Comparison of ENCODE assay signal across 8 mouse cellular contexts in genomic region chr11:118239281-118240198, GRCm38 (mm10). TPM values are rescaled to one million over a fixed set of nuclear protein-coding genes. Genes with fewer than 3 reads are reported as not detected.
DNase-seq lines count a peak whose midpoint lies in the region; ATAC-seq and TF ChIP-seq lines count a peak whose summit lies in the region.

No protein-coding gene starts in this region.

- peak; percentile 34; the same call in 1 of the 2 replicates for ATAC-seq in lung, embryonic 16.5 days (ENCODE audit: low read depth)

- no peak for TF ChIP-seq CTCF in heart, adult 2 months (IDR thresholded peaks at IDR 0.05)

- WGBS in heart, adult 2 months: 44% methylated on average over 14 of the region's 14 CpGs
- 44% methylated on average over 14 of the region's 14 CpGs for WGBS in lung, embryonic 16.5 days

- H3K9me3 ChIP-seq in lung, embryonic 16.5 days (ENCODE audit: control insufficient read depth, low read length): no peaks in the 10 kb centered on the region

- H3K27ac ChIP-seq in heart, adult 2 months: peak overlapping the region; percentile 27
- H3K27ac ChIP-seq in lung, embryonic 16.5 days (ENCODE audit: low read length): peak overlapping the region; percentile 32

- peaks cover 56% of the 10 kb centered on the region for H3K4me1 ChIP-seq in heart, adult 2 months (ENCODE audit: control insufficient read depth, insufficient read depth, low read length)
- peaks cover 31% of the 10 kb centered on the region for H3K4me1 ChIP-seq in lung, embryonic 16.5 days (replicated peaks; ENCODE audit: control insufficient read depth, insufficient read depth, low read length)

- peaks cover 19% of the 10 kb centered on the region for H3K36me3 ChIP-seq in heart, adult 2 months (ENCODE audit: control insufficient read depth, insufficient read depth, low read length)
- H3K36me3 ChIP-seq in lung, embryonic 16.5 days (ENCODE audit: control insufficient read depth, insufficient read depth, low read length): no peaks in the 10 kb centered on the region

- no peak overlapping the region for H3K4me3 ChIP-seq in heart, adult 2 months
- no peak overlapping the region for H3K4me3 ChIP-seq in lung, embryonic 16.5 days (ENCODE audit: low read length)

- peak overlapping the region; percentile 25 for H3K9ac ChIP-seq in heart, adult 2 months (ENCODE audit: low read depth, low read length)
- H3K9ac ChIP-seq in lung, embryonic 16.5 days (ENCODE audit: low read length): peak overlapping the region; percentile 19; the same call in 1 of the 2 replicates

- H3K27me3 ChIP-seq in heart, adult 2 months (ENCODE audit: control insufficient read depth, insufficient read depth, low read length): no peaks in the 10 kb centered on the region
- no peaks in the 10 kb centered on the region for H3K27me3 ChIP-seq in lung, embryonic 16.5 days (ENCODE audit: control insufficient read depth, insufficient read depth, low read depth, low read length)

- peaks cover 12% of the 10 kb centered on the region for H3K79me2 ChIP-seq in heart, adult 2 months (replicated peaks; ENCODE audit: control insufficient read depth, insufficient read depth, low read length)

- no peak for DNase-seq in heart, adult 2 months
- no peak for DNase-seq in heart, adult 18-20 months
- DNase-seq in lung, adult 18-20 months: no peak
- peak; percentile 92 for DNase-seq in forelimb bud, embryonic 11.5 days (ENCODE audit: low read depth, low spot score)
- peak; percentile 49 for DNase-seq in naive thymus-derived CD4-positive, alpha-beta T cell, adult 2 months (ENCODE audit: low read depth)
- no peak for DNase-seq in layer of hippocampus, postnatal 25 days (ENCODE audit: extremely low spot score in 1 of 2, low spot score in 1 of 2)
- no peak for DNase-seq in gastrocnemius, postnatal 25 days

- intact Hi-C loops in heart, adult 2 months (cut with DNase I): no loop called here

- TF ChIP-seq POLR2A in heart, adult 2 months (IDR thresholded peaks at IDR 0.05; ENCODE audit: insufficient read depth, low read depth, low read length): no peak

- no peak overlapping the region for H3K4me2 ChIP-seq in lung, embryonic 16.5 days (ENCODE audit: low read depth, low read length)

- TF ChIP-seq EP300 in heart, adult 2 months (IDR thresholded peaks at IDR 0.05; ENCODE audit: insufficient read depth, low read depth, low read length): no peak

RNA-seq across cellular contexts. Expression of gene Cyth1, which starts 8.9 kb away (rescaled TPM):
- 10 to 100 TPM; 54.1 to 56.0 TPM for total RNA-seq in heart, adult 2 months (2021)
- polyA plus RNA-seq in heart, adult 2 months (2012; rRNA removed): 30.7 and 39.6 TPM in 2 replicates
- 10 to 100 TPM; 54.1 to 63.2 TPM for total RNA-seq in heart, adult 18-20 months (2021)
- polyA plus RNA-seq in lung, embryonic 16.5 days (2015; fragmentation: Nextera tagmentation; extraction: Ambion mirVana): 14.1 and 14.4 TPM in 2 replicates
- 10 to 100 TPM; 96.3 to 99.2 TPM for total RNA-seq in layer of hippocampus, postnatal 25 days (2021)
- 10 to 100 TPM; 30.0 to 32.3 TPM for total RNA-seq in gastrocnemius, postnatal 25 days (2021)

RNA-seq across cellular contexts. Expression of gene Usp36, which starts 50.5 kb away (rescaled TPM):
- 10 to 100 TPM; 13.1 to 15.5 TPM for total RNA-seq in heart, adult 2 months (2021)
- 10.3 and 14.6 TPM in 2 replicates for polyA plus RNA-seq in heart, adult 2 months (2012; rRNA removed)
- total RNA-seq in heart, adult 18-20 months (2021): 10 to 100 TPM; 12.3 to 12.4 TPM
- 17.9 and 18.2 TPM in 2 replicates for polyA plus RNA-seq in lung, embryonic 16.5 days (2015; fragmentation: Nextera tagmentation; extraction: Ambion mirVana)
- total RNA-seq in layer of hippocampus, postnatal 25 days (2021): 10 to 100 TPM; 20.3 to 26.7 TPM
- 10 to 100 TPM; 11.9 to 12.8 TPM for total RNA-seq in gastrocnemius, postnatal 25 days (2021)

Comparison
In these comparisons a context has a peak if more than half of its experiments do, and no peak if none do; other contexts are left out.
1. DNase-seq: peak in forelimb bud, embryonic 11.5 days (single experiment) and naive thymus-derived CD4-positive, alpha-beta T cell, adult 2 months (single experiment); none in heart, adult 2 months (0 of 2), heart, adult 18-20 months (0 of 2), lung, adult 18-20 months (0 of 2), layer of hippocampus, postnatal 25 days (0 of 2) and gastrocnemius, postnatal 25 days (single experiment).